Mouse (Mus musculus) Patski (cell line): ENCODE measurements around the gene Grip2. TPM values are rescaled to one million over a fixed set of nuclear protein-coding genes. Genes with fewer than 3 reads are reported as not detected.

Experiments
- ATAC-seq: fragments of 100-300 bp; one replicate; pipeline ENCODE4 v1.8.0; 2021
- CTCF ChIA-PET: fragments of 350-600 bp; sonication (Branson Sonifier 250); formaldehyde crosslinking; loops from one replicate; lab custom pipeline; 2022; ENCODE audit warnings: inconsistent platforms; lab: Charles Lee
- POLR2A ChIA-PET: fragments of 350-600 bp; sonication (Branson Sonifier 250); formaldehyde crosslinking; loops from one replicate; lab custom pipeline; 2022; ENCODE audit warnings: antibody characterized with exemption, inconsistent platforms; lab: Charles Lee
- DNase-seq: peaks from one replicate; pipeline ENCODE4 v3.0.0-alpha.2; 2011; ENCODE audit warnings: low read depth, low spot score
- H3K27me3 ChIP-seq: fragments of 371-371 bp; one replicate; pipeline ENCODE4 v1.5.1; 2021
- CTCF ChIP-seq: fragments of 100-300 bp; IDR thresholded peaks from one replicate; pipeline ENCODE4 v1.5.1; 2021
- in situ Hi-C: fragments of 300-500 bp; cut with MboI; formaldehyde crosslinking; loops from 3 replicates; pipeline ENCODE4 v1.11.1; 2018; ENCODE audit warnings: low pct_unique_long_range_greater_than_20kb, mixed read lengths
- polyA plus RNA-seq: library from polyadenylated mRNA; unstranded; gene quantifications from one replicate; pipeline ENCODE4 v1.2.3, GENCODE M21; 2021

The Grip2 gene
- polyA plus RNA-seq, 1 experiment from 2014 or later, result 0.04 TPM

GRCm38 (mm10) chr6:91796736-91797135 is 30.3 kb downstream of the Grip2 start:
- H3K27me3 ChIP-seq, result peaks cover 61% of the 10 kb centered on the region
- in situ Hi-C loops, result no loop called here
- ATAC-seq (no peak), DNase-seq (no peak)
- POLR2A ChIA-PET, result no interaction called here
- CTCF ChIA-PET, result no interaction called here
- TF ChIP-seq CTCF, result no peak

GRCm38 (mm10) chr6:91796064-91796463 is 31.0 kb downstream of the Grip2 start:
- no peak for ATAC-seq

GRCm38 (mm10) chr6:91795640-91796039 is 31.4 kb downstream of the Grip2 start:
- in situ Hi-C loops, result no loop called here
- TF ChIP-seq CTCF, result no peak
- DNase-seq, result no peak
- ChIA-PET POLR2A (no interaction called here), CTCF (no interaction called here)
- ATAC-seq, result no peak
- peaks cover 55% of the 10 kb centered on the region for H3K27me3 ChIP-seq

More at GRCm38 (mm10) chr6:91796064-91796463, 31.0 kb downstream of the Grip2 start:
- no peak for TF ChIP-seq CTCF
- DNase-seq, result no peak
- CTCF ChIA-PET, result no interaction called here
- in situ Hi-C loops, result no loop called here
- POLR2A ChIA-PET, result no interaction called here
- H3K27me3 ChIP-seq, result peaks cover 58% of the 10 kb centered on the region

GRCm38 (mm10) chr6:91788311-91788798 is 38.7 kb downstream of the Grip2 start:
- POLR2A ChIA-PET, result no interaction called here
- DNase-seq, result no peak
- TF ChIP-seq CTCF, result no peak
- H3K27me3 ChIP-seq, result peaks cover 11% of the 10 kb centered on the region
- in situ Hi-C loops, result no loop called here
- CTCF ChIA-PET, result no interaction called here
- no peak for ATAC-seq

GRCm38 (mm10) chr6:91785018-91785417 is 42.0 kb downstream of the Grip2 start:
- in situ Hi-C loops, result no loop called here
- ChIA-PET CTCF (no interaction called here), POLR2A (no interaction called here)
- ATAC-seq (no peak), DNase-seq (no peak)
- peaks cover 19% of the 10 kb centered on the region for H3K27me3 ChIP-seq
- no peak for TF ChIP-seq CTCF

- CTCF ChIA-PET, result no interaction called here
- peaks cover 45% of the 10 kb centered on the region for H3K27me3 ChIP-seq
- no peak for TF ChIP-seq CTCF
- no peak for DNase-seq
- POLR2A ChIA-PET, result no interaction called here
- in situ Hi-C loops, result loop anchor here (5.0 kb wide), 2 partner anchors 68 to 288 kb away; no protein-coding TSS in a partner anchor
- ATAC-seq, result no peak
Measured at GRCm38 (mm10) chr6:91779206-91779605, 47.8 kb downstream of the Grip2 start.

- CTCF ChIA-PET, result no interaction called here
- peaks cover 35% of the 10 kb centered on the region for H3K27me3 ChIP-seq
- in situ Hi-C loops, result loop anchor here (5.0 kb wide), 2 partner anchors 71 to 291 kb away; no protein-coding TSS in a partner anchor
Measured at GRCm38 (mm10) chr6:91776543-91776942, 50.5 kb downstream of the Grip2 start.

GRCm38 (mm10) chr6:91773951-91774350 is 53.1 kb downstream of the Grip2 start:
- no peak for TF ChIP-seq CTCF
- ChIA-PET CTCF (no interaction called here), POLR2A (interaction anchor here (1.2 kb wide), 1 partner anchor 104 kb away, joined by 3 read pairs; the partner anchor contains the start of gene Ccdc174)
- ATAC-seq, result no peak
- in situ Hi-C loops, result no loop called here
- DNase-seq, result no peak
- H3K27me3 ChIP-seq, result peaks cover 29% of the 10 kb centered on the region

More at GRCm38 (mm10) chr6:91776543-91776942, 50.5 kb downstream of the Grip2 start:
- DNase-seq (no peak), ATAC-seq (peak; percentile 36)
- POLR2A ChIA-PET, result no interaction called here
- TF ChIP-seq CTCF, result no peak

GRCm38 (mm10) chr6:91767550-91767949 is 59.5 kb downstream of the Grip2 start:
- CTCF ChIA-PET, result interaction anchor here (1.3 kb wide), 1 partner anchor 10 kb away, joined by 3 read pairs; no protein-coding TSS in a partner anchor
- POLR2A ChIA-PET, result interaction anchor here (0.6 kb wide), 1 partner anchor 222 kb away, joined by 3 read pairs; no protein-coding TSS in a partner anchor
- no peak for DNase-seq
- no peak for TF ChIP-seq CTCF
- in situ Hi-C loops, result no loop called here
- no peak for ATAC-seq
- H3K27me3 ChIP-seq, result peaks cover 5% of the 10 kb centered on the region

- H3K27me3 ChIP-seq, result no peaks in the 10 kb centered on the region
- no peak for ATAC-seq
- POLR2A ChIA-PET, result interaction anchor here (0.6 to 0.9 kb wide), 2 partner anchors 91 to 253 kb away, joined by 4 read pairs; no protein-coding TSS in a partner anchor
- CTCF ChIA-PET, result interaction anchor here (1.3 kb wide), 1 partner anchor 235 kb away, joined by 6 read pairs; no protein-coding TSS in a partner anchor
- in situ Hi-C loops, result no loop called here
- DNase-seq, result no peak
- no peak for TF ChIP-seq CTCF
Measured at GRCm38 (mm10) chr6:91762051-91762742, 64.9 kb downstream of the Grip2 start.

GRCm38 (mm10) chr6:91754845-91755244 is 72.2 kb downstream of the Grip2 start:
- DNase-seq, result no peak
- ChIA-PET POLR2A (interaction anchor here (0.6 kb wide), 1 partner anchor 62 kb away, joined by 3 read pairs; no protein-coding TSS in a partner anchor), CTCF (interaction anchor here (1.4 kb wide), 1 partner anchor 279 kb away, joined by 3 read pairs; no protein-coding TSS in a partner anchor)
- no peak for TF ChIP-seq CTCF
- in situ Hi-C loops, result no loop called here
- H3K27me3 ChIP-seq, result no peaks in the 10 kb centered on the region
- ATAC-seq, result no peak
